Mouse (Mus musculus): ENCODE data around the gene Myl3. TPM values are rescaled to one million over a fixed set of nuclear protein-coding genes. Genes with fewer than 3 reads are reported as not detected.

Myl3 gene
- polyA plus RNA-seq, 1 experiment from 2014 or later: 0.72 TPM

DNA sequence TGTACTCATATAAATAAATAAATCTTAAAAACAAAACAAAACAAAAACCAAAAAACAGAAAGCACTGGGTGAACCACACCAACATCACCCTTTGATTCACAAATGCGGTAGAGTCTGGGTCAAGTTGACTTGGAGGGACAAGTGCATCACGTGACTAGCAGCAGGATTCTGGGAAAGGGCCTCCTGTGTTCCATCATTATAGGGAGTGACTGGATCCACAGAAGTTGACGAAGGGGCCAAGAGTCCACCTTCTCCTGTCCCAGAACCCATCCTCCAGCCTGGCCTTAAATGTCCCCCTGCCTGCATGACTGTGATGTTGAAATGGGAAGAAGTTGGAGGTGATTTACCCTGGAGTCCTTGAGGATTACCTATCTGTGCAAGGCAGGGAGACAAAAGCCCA, 22.9 kb upstream of the Myl3 start:
- Histone ChIP-seq H3K9ac (replicated peaks; ENCODE audit: low read depth, low read length) (no peak overlapping the region), H3K27ac (ENCODE audit: low read length) (no peak overlapping the region), H3K4me1 (ENCODE audit: control insufficient read depth, insufficient read depth, low read length) (no peaks in the 10 kb centered on the region), H3K4me2 (replicated peaks; ENCODE audit: low read depth, low read length) (no peak overlapping the region), H3K27me3 (ENCODE audit: control insufficient read depth, insufficient read depth, low read length) (no peaks in the 10 kb centered on the region), H3K9me3 (ENCODE audit: control insufficient read depth, low read depth, low read length) (no peaks in the 10 kb centered on the region), H3K4me3 (ENCODE audit: low read depth, low read length) (no peak overlapping the region), H3K36me3 (ENCODE audit: control insufficient read depth, insufficient read depth, low read length) (peaks cover 3% of the 10 kb centered on the region; the same call in 1 of the 2 replicates)
- WGBS: 81% methylated on average over 3 of the region's 3 CpGs
- ATAC-seq (ENCODE audit: insufficient number of reproducible peaks, insufficient read depth, low FRiP score, low read depth): no peak

DNA sequence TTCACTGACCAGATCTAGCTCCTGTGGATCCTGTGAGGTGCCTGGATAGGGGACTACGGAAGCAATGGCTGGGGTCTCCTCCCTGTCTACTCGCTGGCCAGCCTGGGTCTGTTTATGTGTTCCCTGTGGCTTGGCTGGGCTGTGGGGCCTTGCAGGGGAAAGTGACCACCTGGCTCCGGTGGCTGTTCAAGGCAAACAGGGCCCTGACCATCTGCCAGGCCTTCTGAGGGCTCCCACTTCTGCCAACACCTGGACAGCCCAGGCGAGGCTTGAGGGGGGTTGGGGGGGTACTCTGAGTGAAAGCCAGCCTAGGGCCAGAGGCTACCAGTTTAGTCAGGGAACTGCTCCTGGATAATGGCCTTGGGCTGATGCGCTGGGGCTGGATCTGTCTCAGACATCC, 21.7 kb upstream of the Myl3 start:
- no peak overlapping the region for H3K4me3 ChIP-seq (ENCODE audit: low read depth, low read length)
- ATAC-seq (ENCODE audit: insufficient number of reproducible peaks, insufficient read depth, low FRiP score, low read depth): no peak
- peaks cover 2% of the 10 kb centered on the region; the same call in 1 of the 2 replicates for H3K36me3 ChIP-seq (ENCODE audit: control insufficient read depth, insufficient read depth, low read length)
- no peak overlapping the region for H3K9ac ChIP-seq (replicated peaks; ENCODE audit: low read depth, low read length)
- no peaks in the 10 kb centered on the region for H3K27me3 ChIP-seq (ENCODE audit: control insufficient read depth, insufficient read depth, low read length)
- no peaks in the 10 kb centered on the region for H3K9me3 ChIP-seq (ENCODE audit: control insufficient read depth, low read depth, low read length)
- H3K4me2 ChIP-seq (replicated peaks; ENCODE audit: low read depth, low read length): no peak overlapping the region
- WGBS: 47% methylated on average over 5 of the region's 5 CpGs
- H3K4me1 ChIP-seq (ENCODE audit: control insufficient read depth, insufficient read depth, low read length): no peaks in the 10 kb centered on the region
- H3K27ac ChIP-seq (ENCODE audit: low read length): no peak overlapping the region

DNA sequence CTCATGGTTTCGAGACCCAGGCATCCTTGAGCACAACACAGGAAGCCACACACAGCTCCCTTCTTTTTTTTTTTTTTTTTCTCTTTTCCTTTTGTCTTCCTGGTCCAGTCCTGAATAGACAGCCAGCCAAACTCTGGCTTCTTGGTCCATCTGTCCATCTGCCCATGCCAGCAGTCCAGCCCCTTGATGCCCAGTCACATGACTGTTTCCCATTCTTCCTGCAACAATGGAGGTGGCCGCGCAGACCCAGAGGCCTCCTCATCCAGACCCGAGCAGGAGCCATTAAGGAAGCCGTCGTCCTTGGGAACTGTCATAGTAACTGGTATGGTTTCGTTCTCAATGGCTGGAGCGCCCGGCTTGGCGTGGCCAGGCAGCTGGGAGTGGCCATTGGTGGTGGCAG, 19.6 kb upstream of the Myl3 start:
- 84% methylated on average over 10 of the region's 10 CpGs for WGBS

DNA sequence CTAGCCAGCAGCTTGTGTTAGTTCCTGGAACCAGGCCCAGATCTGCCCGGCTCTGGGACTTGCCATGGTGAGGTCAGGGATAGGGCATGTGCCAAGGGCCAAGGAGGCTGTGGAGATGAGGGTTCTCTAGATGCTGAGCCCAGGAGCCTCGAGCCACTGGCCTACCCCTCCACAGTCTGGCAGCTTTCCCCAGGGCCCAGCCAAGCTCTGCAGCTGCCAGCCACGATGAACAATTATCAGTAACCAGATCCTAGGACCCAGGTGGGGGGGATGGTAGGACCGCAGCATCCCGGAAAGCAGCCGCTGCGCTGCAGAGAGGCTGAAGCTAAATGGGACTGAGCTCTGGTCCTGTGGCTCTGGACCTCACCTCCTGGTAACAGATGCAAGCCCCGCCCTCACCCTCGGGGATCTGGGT, 15.9 kb upstream of the Myl3 start:
- 18% methylated on average over 9 of the region's 9 CpGs for WGBS
- 0 out of 2 replicates have a peak, but pooled peaks cover 9% of the 10 kb centered on the region for H3K27me3 ChIP-seq (ENCODE audit: control insufficient read depth, insufficient read depth, low read length)
- ATAC-seq (ENCODE audit: insufficient number of reproducible peaks, insufficient read depth, low FRiP score, low read depth): 0 out of 2 replicates have a peak, but pooled peaks have one; percentile 20
- 0 out of 2 replicates have a peak, but pooled peaks cover 4% of the 10 kb centered on the region for H3K4me1 ChIP-seq (ENCODE audit: control insufficient read depth, insufficient read depth, low read length)
- H3K27ac ChIP-seq (ENCODE audit: low read length): no peak overlapping the region
- H3K4me3 ChIP-seq (ENCODE audit: low read depth, low read length): no peak overlapping the region
- H3K9ac ChIP-seq (replicated peaks; ENCODE audit: low read depth, low read length): no peak overlapping the region
- no peaks in the 10 kb centered on the region; the same call in 1 of the 2 replicates for H3K36me3 ChIP-seq (ENCODE audit: control insufficient read depth, insufficient read depth, low read length)
- no peak overlapping the region for H3K4me2 ChIP-seq (replicated peaks; ENCODE audit: low read depth, low read length)
- H3K9me3 ChIP-seq (ENCODE audit: control insufficient read depth, low read depth, low read length): no peaks in the 10 kb centered on the region

More for the DNA sequence above, 19.6 kb upstream of the Myl3 start:
- Histone ChIP-seq H3K27ac (ENCODE audit: low read length) (no peak overlapping the region), H3K4me2 (replicated peaks; ENCODE audit: low read depth, low read length) (no peak overlapping the region), H3K27me3 (ENCODE audit: control insufficient read depth, insufficient read depth, low read length) (0 out of 2 replicates have a peak, but pooled peaks cover 5% of the 10 kb centered on the region), H3K4me3 (ENCODE audit: low read depth, low read length) (no peak overlapping the region), H3K36me3 (ENCODE audit: control insufficient read depth, insufficient read depth, low read length) (no peaks in the 10 kb centered on the region; the same call in 1 of the 2 replicates), H3K9me3 (ENCODE audit: control insufficient read depth, low read depth, low read length) (no peaks in the 10 kb centered on the region), H3K9ac (replicated peaks; ENCODE audit: low read depth, low read length) (no peak overlapping the region), H3K4me1 (ENCODE audit: control insufficient read depth, insufficient read depth, low read length) (0 out of 2 replicates have a peak, but pooled peaks cover 2% of the 10 kb centered on the region)
- no peak for ATAC-seq (ENCODE audit: insufficient number of reproducible peaks, insufficient read depth, low FRiP score, low read depth)

DNA sequence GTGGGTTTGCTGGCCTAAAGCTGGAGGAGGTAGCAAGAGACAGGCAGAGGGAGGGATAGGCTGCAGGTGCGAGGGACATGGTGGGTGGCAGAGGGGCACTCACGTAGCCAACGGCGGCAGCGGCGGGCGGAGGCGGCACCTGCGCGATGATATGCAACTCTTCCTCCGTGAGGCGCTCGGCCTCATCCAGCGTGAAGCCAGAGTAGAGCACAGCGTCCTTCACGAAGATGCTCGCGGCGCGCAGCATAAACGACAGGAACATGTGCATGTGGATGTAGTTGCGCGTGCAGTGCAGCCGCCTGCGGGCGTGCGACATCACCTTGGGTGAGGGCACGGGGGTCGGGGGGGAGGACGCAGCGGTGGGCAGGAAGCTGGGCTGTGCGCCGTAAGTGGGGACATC, 14.8 kb upstream of the Myl3 start:
- Histone ChIP-seq H3K27ac (ENCODE audit: low read length) (no peak overlapping the region), H3K9ac (replicated peaks; ENCODE audit: low read depth, low read length) (no peak overlapping the region), H3K36me3 (ENCODE audit: control insufficient read depth, insufficient read depth, low read length) (no peaks in the 10 kb centered on the region; the same call in 1 of the 2 replicates), H3K27me3 (ENCODE audit: control insufficient read depth, insufficient read depth, low read length) (0 out of 2 replicates have a peak, but pooled peaks cover 9% of the 10 kb centered on the region), H3K4me1 (ENCODE audit: control insufficient read depth, insufficient read depth, low read length) (0 out of 2 replicates have a peak, but pooled peaks cover 4% of the 10 kb centered on the region), H3K4me2 (replicated peaks; ENCODE audit: low read depth, low read length) (peak overlapping the region; percentile 26; the same call in 1 of the 2 replicates), H3K4me3 (ENCODE audit: low read depth, low read length) (no peak overlapping the region), H3K9me3 (ENCODE audit: control insufficient read depth, low read depth, low read length) (no peaks in the 10 kb centered on the region)
- WGBS: 28% methylated on average over 33 of the region's 33 CpGs
- no peak for ATAC-seq (ENCODE audit: insufficient number of reproducible peaks, insufficient read depth, low FRiP score, low read depth)

DNA sequence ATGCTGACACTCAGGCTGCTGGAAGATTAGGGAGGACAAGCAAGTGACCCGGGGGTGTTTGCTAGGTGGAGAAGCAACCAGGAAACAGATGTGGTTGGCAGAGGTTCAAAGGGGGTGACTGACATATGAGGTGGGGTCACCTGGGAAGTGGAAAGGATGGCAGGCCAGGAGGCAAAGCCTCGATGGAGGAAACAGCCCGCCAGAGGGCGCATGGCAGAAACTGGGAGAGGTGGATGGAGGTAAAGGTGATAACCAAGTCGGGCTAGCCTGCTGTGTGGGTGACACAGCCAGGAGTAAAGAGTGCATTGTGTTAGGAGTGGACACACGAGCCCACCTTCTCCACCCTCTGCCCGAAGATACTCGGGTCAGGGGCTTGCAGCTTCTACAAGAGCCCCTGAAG, 11.8 kb upstream of the Myl3 start:
- H3K27ac ChIP-seq (ENCODE audit: low read length): no peak overlapping the region
- 0 out of 2 replicates have a peak, but pooled peaks cover 9% of the 10 kb centered on the region for H3K27me3 ChIP-seq (ENCODE audit: control insufficient read depth, insufficient read depth, low read length)
- peaks cover 18% of the 10 kb centered on the region for H3K4me1 ChIP-seq (ENCODE audit: control insufficient read depth, insufficient read depth, low read length)
- H3K36me3 ChIP-seq (ENCODE audit: control insufficient read depth, insufficient read depth, low read length): no peaks in the 10 kb centered on the region; the same call in 1 of the 2 replicates
- no peak overlapping the region for H3K4me3 ChIP-seq (ENCODE audit: low read depth, low read length)
- 15% methylated on average over 8 of the region's 8 CpGs for WGBS
- no peak overlapping the region for H3K9ac ChIP-seq (replicated peaks; ENCODE audit: low read depth, low read length)
- no peak for ATAC-seq (ENCODE audit: insufficient number of reproducible peaks, insufficient read depth, low FRiP score, low read depth)
- H3K9me3 ChIP-seq (ENCODE audit: control insufficient read depth, low read depth, low read length): no peaks in the 10 kb centered on the region
- no peak overlapping the region for H3K4me2 ChIP-seq (replicated peaks; ENCODE audit: low read depth, low read length)

DNA sequence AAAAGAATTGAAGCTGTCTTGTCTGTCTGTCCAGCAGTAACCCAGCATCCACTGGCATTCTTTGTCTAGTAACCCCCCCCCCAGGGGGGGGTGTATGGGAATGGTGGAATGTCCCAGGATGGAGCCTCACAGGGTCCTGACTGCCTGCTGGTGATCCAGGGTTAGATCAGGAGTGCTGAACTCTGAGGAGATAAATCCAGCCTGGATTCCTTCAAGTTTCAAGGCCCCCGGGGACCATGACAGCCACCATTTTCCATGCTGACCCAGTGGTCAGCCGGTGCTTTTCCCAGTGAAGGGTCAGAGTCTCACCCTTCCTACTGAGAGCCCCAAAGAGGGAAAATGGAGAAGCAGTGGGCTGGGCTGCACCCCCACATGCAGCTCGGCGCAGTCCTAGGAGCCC, 9.8 kb upstream of the Myl3 start:
- Histone ChIP-seq H3K27me3 (ENCODE audit: control insufficient read depth, insufficient read depth, low read length) (0 out of 2 replicates have a peak, but pooled peaks cover 6% of the 10 kb centered on the region), H3K36me3 (ENCODE audit: control insufficient read depth, insufficient read depth, low read length) (no peaks in the 10 kb centered on the region; the same call in 1 of the 2 replicates), H3K27ac (ENCODE audit: low read length) (no peak overlapping the region), H3K4me1 (ENCODE audit: control insufficient read depth, insufficient read depth, low read length) (peaks cover 22% of the 10 kb centered on the region), H3K9ac (replicated peaks; ENCODE audit: low read depth, low read length) (no peak overlapping the region), H3K4me3 (ENCODE audit: low read depth, low read length) (no peak overlapping the region), H3K4me2 (replicated peaks; ENCODE audit: low read depth, low read length) (no peak overlapping the region), H3K9me3 (ENCODE audit: control insufficient read depth, low read depth, low read length) (no peaks in the 10 kb centered on the region)
- 51% methylated on average over 4 of the region's 4 CpGs for WGBS
- ATAC-seq (ENCODE audit: insufficient number of reproducible peaks, insufficient read depth, low FRiP score, low read depth): no peak

DNA sequence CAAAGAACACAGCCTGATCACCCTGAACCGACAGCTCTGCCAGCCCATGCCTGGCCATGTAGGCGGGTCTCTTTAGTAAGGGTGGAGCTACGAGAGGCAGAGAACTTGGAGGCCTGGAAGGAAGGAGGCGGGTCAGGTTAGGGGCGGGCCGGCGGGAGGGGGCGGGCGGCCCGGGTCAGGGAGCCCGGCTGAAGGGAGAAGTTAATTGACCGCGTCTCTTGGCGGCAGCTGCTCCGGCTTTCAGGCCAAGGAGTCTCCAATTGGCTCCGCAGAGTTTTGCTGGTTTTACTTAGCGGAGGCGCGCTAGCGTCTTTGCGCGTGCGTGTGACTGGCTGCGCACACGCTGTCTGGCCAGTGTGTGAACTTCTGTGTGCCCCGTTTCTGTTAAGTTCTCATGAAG, 9.0 kb upstream of the Myl3 start:
- Histone ChIP-seq H3K4me3 (ENCODE audit: low read depth, low read length) (peak overlapping the region; percentile 20), H3K27ac (ENCODE audit: low read length) (peak overlapping the region; percentile 48; the same call in 1 of the 2 replicates), H3K4me1 (ENCODE audit: control insufficient read depth, insufficient read depth, low read length) (peaks cover 18% of the 10 kb centered on the region), H3K4me2 (replicated peaks; ENCODE audit: low read depth, low read length) (peak overlapping the region; percentile 50), H3K36me3 (ENCODE audit: control insufficient read depth, insufficient read depth, low read length) (no peaks in the 10 kb centered on the region; the same call in 1 of the 2 replicates), H3K9me3 (ENCODE audit: control insufficient read depth, low read depth, low read length) (no peaks in the 10 kb centered on the region), H3K27me3 (ENCODE audit: control insufficient read depth, insufficient read depth, low read length) (no peaks in the 10 kb centered on the region), H3K9ac (replicated peaks; ENCODE audit: low read depth, low read length) (no peak overlapping the region; the same call in 1 of the 2 replicates)
- WGBS: 1% methylated on average over 26 of the region's 26 CpGs
- ATAC-seq (ENCODE audit: insufficient number of reproducible peaks, insufficient read depth, low FRiP score, low read depth): peak; percentile 91
